Mouse (Mus musculus): ENCODE measurements at regions not wholly inside any gene's neighbourhood (a gene's known extent, or its start where the extent isn't known, plus 50 kb on each side); places are given as distances from the start of the nearest gene placed in this dataset.
"Not testable (repeated sequence)": the region's sequence is repeated elsewhere in the genome, so short reads cannot be mapped to it uniquely, and the experiment has no call there.

- Histone ChIP-seq H3K9me3 (no peaks in the 10 kb centered on the region), H3K9ac (no peak overlapping the region), H3K36me3 (replicated peaks) (no peaks in the 10 kb centered on the region), H3K27ac (no peak overlapping the region), H3K4me1 (peaks cover 13% of the 10 kb centered on the region), H3K4me2 (no peak overlapping the region), H3K4me3 (no peak overlapping the region), H3K27me3 (replicated peaks) (no peaks in the 10 kb centered on the region)
- WGBS = 35% methylated on average over 3 of the region's 3 CpGs
- no peak; the same call in 1 of the 2 replicates for ATAC-seq (replicated peaks)
These were observed 122.8 kb upstream of the Nebl start for GRCm38 (mm10) chr2:17854088-17854487.

- Histone ChIP-seq H3K4me2 (peak overlapping the region; percentile 44), H3K9me3 (no peaks in the 10 kb centered on the region), H3K27me3 (replicated peaks) (no peaks in the 10 kb centered on the region), H3K36me3 (replicated peaks) (no peaks in the 10 kb centered on the region), H3K4me1 (peaks cover 13% of the 10 kb centered on the region), H3K9ac (no peak overlapping the region), H3K4me3 (no peak overlapping the region), H3K27ac (no peak overlapping the region)
- 31% methylated on average over 11 of the region's 11 CpGs for WGBS
- peak; percentile 60 for ATAC-seq (replicated peaks)
These were observed 122.3 kb upstream of the Nebl start for GRCm38 (mm10) chr2:17853500-17854011.

- Histone ChIP-seq H3K4me3 (peak overlapping the region; percentile 11), H3K9me3 (no peaks in the 10 kb centered on the region), H3K36me3 (replicated peaks) (no peaks in the 10 kb centered on the region), H3K27me3 (replicated peaks) (no peaks in the 10 kb centered on the region), H3K4me2 (peak overlapping the region; percentile 44), H3K4me1 (peaks cover 13% of the 10 kb centered on the region), H3K27ac (no peak overlapping the region), H3K9ac (no peak overlapping the region)
- peak; percentile 42 for ATAC-seq (replicated peaks)
- WGBS = 5% methylated on average over 16 of the region's 16 CpGs
These were observed 121.7 kb upstream of the Nebl start for GRCm38 (mm10) chr2:17852740-17853499.

GRCm38 (mm10) chr2:17850741-17851140 is 119.5 kb upstream of the Nebl start:
- Histone ChIP-seq H3K4me2 (no peak overlapping the region), H3K27me3 (replicated peaks) (no peaks in the 10 kb centered on the region), H3K4me1 (peaks cover 13% of the 10 kb centered on the region), H3K9ac (no peak overlapping the region), H3K4me3 (no peak overlapping the region), H3K27ac (no peak overlapping the region), H3K36me3 (replicated peaks) (no peaks in the 10 kb centered on the region), H3K9me3 (no peaks in the 10 kb centered on the region)
- 92% methylated on average over 4 of the region's 4 CpGs for WGBS
- ATAC-seq (replicated peaks) = no peak

GRCm38 (mm10) chr2:17849267-17849666 is 118.0 kb upstream of the Nebl start:
- H3K27ac ChIP-seq = no peak overlapping the region
- H3K27me3 ChIP-seq (replicated peaks) = no peaks in the 10 kb centered on the region
- no peak overlapping the region for H3K4me3 ChIP-seq
- H3K4me2 ChIP-seq = no peak overlapping the region
- WGBS = 37% methylated on average over 4 of the region's 4 CpGs
- H3K9me3 ChIP-seq = no peaks in the 10 kb centered on the region
- no peaks in the 10 kb centered on the region for H3K36me3 ChIP-seq (replicated peaks)
- H3K9ac ChIP-seq = no peak overlapping the region
- peaks cover 13% of the 10 kb centered on the region for H3K4me1 ChIP-seq
- no peak for ATAC-seq (replicated peaks)

- not testable (repeated sequence) for H3K4me1 ChIP-seq; H3K36me3 ChIP-seq (replicated peaks); H3K4me2 ChIP-seq; ATAC-seq (replicated peaks); H3K9me3 ChIP-seq; H3K9ac ChIP-seq; H3K4me3 ChIP-seq; H3K27me3 ChIP-seq (replicated peaks); H3K27ac ChIP-seq
- 92% methylated on average over 7 of the region's 7 CpGs for WGBS
These were observed 114.3 kb upstream of the Nebl start for GRCm38 (mm10) chr2:17845447-17846092.

GRCm38 (mm10) chr2:17844662-17845446 is 113.6 kb upstream of the Nebl start:
- ATAC-seq (replicated peaks) = no peak
- H3K9ac ChIP-seq = no peak overlapping the region
- no peak overlapping the region for H3K4me3 ChIP-seq
- WGBS = 88% methylated on average over 8 of the region's 8 CpGs
- no peak overlapping the region for H3K4me2 ChIP-seq
- no peaks in the 10 kb centered on the region for H3K36me3 ChIP-seq (replicated peaks)
- no peaks in the 10 kb centered on the region for H3K27me3 ChIP-seq (replicated peaks)
- peaks cover 4% of the 10 kb centered on the region; the same call in 1 of the 2 replicates for H3K4me1 ChIP-seq
- no peaks in the 10 kb centered on the region for H3K9me3 ChIP-seq
- H3K27ac ChIP-seq = no peak overlapping the region

GRCm38 (mm10) chr2:17841963-17842362 is 110.7 kb upstream of the Nebl start:
- H3K27ac ChIP-seq = no peak overlapping the region
- no peaks in the 10 kb centered on the region for H3K36me3 ChIP-seq (replicated peaks)
- WGBS = 41% methylated on average over 3 of the region's 3 CpGs
- peaks cover 29% of the 10 kb centered on the region for H3K4me1 ChIP-seq
- H3K27me3 ChIP-seq (replicated peaks) = no peaks in the 10 kb centered on the region; the same call in 1 of the 2 replicates
- H3K9ac ChIP-seq = no peak overlapping the region
- no peak overlapping the region for H3K4me2 ChIP-seq
- no peaks in the 10 kb centered on the region for H3K9me3 ChIP-seq
- H3K4me3 ChIP-seq = no peak overlapping the region
- ATAC-seq (replicated peaks) = no peak

- no peak for ATAC-seq (replicated peaks)
- Histone ChIP-seq H3K4me1 (peaks cover 29% of the 10 kb centered on the region), H3K27ac (no peak overlapping the region), H3K9ac (no peak overlapping the region), H3K4me3 (no peak overlapping the region), H3K27me3 (replicated peaks) (no peaks in the 10 kb centered on the region; the same call in 1 of the 2 replicates), H3K4me2 (no peak overlapping the region), H3K9me3 (no peaks in the 10 kb centered on the region), H3K36me3 (replicated peaks) (no peaks in the 10 kb centered on the region)
- WGBS = 49% methylated on average over 2 of the region's 2 CpGs
These were observed 110.3 kb upstream of the Nebl start for GRCm38 (mm10) chr2:17841546-17841945.

- 71% methylated on average over 4 of the region's 4 CpGs for WGBS
- H3K9me3 ChIP-seq = no peaks in the 10 kb centered on the region
- H3K4me1 ChIP-seq = peaks cover 29% of the 10 kb centered on the region
- ATAC-seq (replicated peaks) = no peak
- H3K4me2 ChIP-seq = no peak overlapping the region
- H3K9ac ChIP-seq = no peak overlapping the region
- no peaks in the 10 kb centered on the region for H3K36me3 ChIP-seq (replicated peaks)
- no peaks in the 10 kb centered on the region; the same call in none of the 2 replicates for H3K27me3 ChIP-seq (replicated peaks)
- no peak overlapping the region for H3K27ac ChIP-seq
- no peak overlapping the region for H3K4me3 ChIP-seq
These were observed 109.8 kb upstream of the Nebl start for GRCm38 (mm10) chr2:17840941-17841498.

GRCm38 (mm10) chr2:17839649-17840048 is 108.4 kb upstream of the Nebl start:
- Histone ChIP-seq H3K4me1 (peaks cover 29% of the 10 kb centered on the region), H3K4me2 (no peak overlapping the region; the same call in 1 of the 2 replicates), H3K9me3 (no peaks in the 10 kb centered on the region), H3K4me3 (no peak overlapping the region), H3K9ac (no peak overlapping the region), H3K36me3 (replicated peaks) (no peaks in the 10 kb centered on the region), H3K27me3 (replicated peaks) (no peaks in the 10 kb centered on the region; the same call in none of the 2 replicates), H3K27ac (no peak overlapping the region)
- 52% methylated on average over 4 of the region's 4 CpGs for WGBS
- no peak; the same call in 1 of the 2 replicates for ATAC-seq (replicated peaks)

Data from midbrain, embryonic 15.5 days (tissue).